Mouse (Mus musculus) liver, postnatal 0 days (tissue): Measurements from ENCODE around the gene Rhoj. TPM values are rescaled to one million over a fixed set of nuclear protein-coding genes. Genes with fewer than 3 reads are reported as not detected.
A peak's percentile ranks its signal among the peaks of the same experiment; 100 is the strongest.
"Not testable (repeated sequence)": the region's sequence is repeated elsewhere in the genome, so short reads cannot be mapped to it uniquely, and the experiment has no call there.

Experiments
- ATAC-seq: fragments of 200-750 bp; cut with Nextera tagmentation; 2 replicates; pipeline ENCODE4 v1.8.0; 2017; ENCODE audit warnings: mild to moderate bottlenecking, moderate library complexity
- DNase-seq: peaks from one replicate; pipeline ENCODE4 v3.0.0-alpha.2; 2016
- H3K27ac ChIP-seq: fragments of 300-500 bp; sonication (generic); 2 replicates; pipeline ENCODE4 v1.5.1; 2014; ENCODE audit warnings: antibody characterized with exemption, moderate library complexity, mild to moderate bottlenecking, low read depth
- H3K27me3 ChIP-seq: fragments of 300-500 bp; sonication (generic); 2 replicates; pipeline ENCODE4 v1.6.1; 2014; ENCODE audit warnings: low read length, control low read depth, mixed read lengths; ENCODE audit not compliant: insufficient read depth
- H3K36me3 ChIP-seq: fragments of 300-500 bp; sonication (generic); replicated peaks from 2 replicates; pipeline ENCODE4 v1.6.1; 2014; ENCODE audit warnings: mild to moderate bottlenecking, control low read depth, low read length, moderate library complexity, mixed read lengths; ENCODE audit not compliant: insufficient read depth
- H3K4me1 ChIP-seq: fragments of 300-500 bp; sonication (generic); 2 replicates; pipeline ENCODE4 v1.6.1; 2014; ENCODE audit warnings: antibody characterized with exemption, mild to moderate bottlenecking, control low read depth; ENCODE audit not compliant: insufficient read depth
- H3K4me2 ChIP-seq: fragments of 300-500 bp; sonication (generic); 2 replicates; pipeline ENCODE4 v1.6.1; 2014; ENCODE audit warnings: low read depth, mild to moderate bottlenecking, low read length, moderate library complexity, mixed read lengths
- H3K4me3 ChIP-seq: fragments of 300-500 bp; sonication (generic); 2 replicates; pipeline ENCODE4 v1.5.1; 2014; ENCODE audit warnings: low read depth, low read length
- H3K9ac ChIP-seq: fragments of 300-500 bp; sonication (generic); replicated peaks from 2 replicates; pipeline ENCODE4 v1.6.1; 2014; ENCODE audit warnings: mild to moderate bottlenecking, moderate library complexity
- H3K9me3 ChIP-seq: fragments of 300-500 bp; sonication (generic); 2 replicates; pipeline ENCODE4 v1.6.1; 2016; ENCODE audit warnings: mild to moderate bottlenecking, control low read depth, low read length, mixed read lengths
- CTCF ChIP-seq: sonication (generic); IDR thresholded peaks from 2 replicates; pipeline ENCODE4 v1.5.1; 2016; ENCODE audit warnings: antibody characterized with exemption, low read depth
- EP300 ChIP-seq: IDR thresholded peaks from 2 replicates; pipeline ENCODE4 v1.6.1; 2016; ENCODE audit warnings: antibody characterized with exemption, low read depth, mild to moderate bottlenecking
- WGBS: fragments of 180-500 bp; shearing (Covaris S2); extraction: QIAGEN DNeasy Blood & Tissue Kit; methylation state at CpG from one replicate; pipeline ENCODE4 v1.1.7; 2014; ENCODE audit not compliant: insufficient replicate concordance; 5-methylcytosine and 5-hydroxymethylcytosine counted together
- polyA plus RNA-seq: library from polyadenylated mRNA; unstranded; fragments of >200 nt; fragmentation: Nextera tagmentation; extraction: Ambion mirVana; gene quantifications from 2 replicates; pipeline ENCODE4 v1.2.1, GENCODE M21; 2015

Rhoj gene
- polyA plus RNA-seq, 1 experiment from 2014 or later: 6.8 TPM

DNA sequence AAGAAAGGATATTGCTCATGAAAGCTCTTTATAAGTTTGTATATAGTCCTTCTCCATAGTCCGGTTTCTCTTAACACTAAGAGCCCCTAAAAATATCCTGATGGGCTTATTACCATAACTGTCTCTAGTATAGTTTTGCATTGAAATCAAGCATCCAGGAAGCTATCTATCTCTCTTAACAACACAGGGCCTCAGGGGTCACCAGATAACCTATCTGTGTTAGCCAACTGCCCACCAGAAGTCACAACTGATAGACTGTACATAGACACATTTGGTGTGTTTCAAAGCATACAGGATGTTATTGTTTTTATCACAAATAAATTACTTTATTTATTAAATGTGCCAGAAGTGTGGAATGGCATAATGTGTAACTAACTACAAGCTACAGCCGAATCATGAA, 21.1 kb downstream of the Rhoj start:
- no peak for ATAC-seq

DNA sequence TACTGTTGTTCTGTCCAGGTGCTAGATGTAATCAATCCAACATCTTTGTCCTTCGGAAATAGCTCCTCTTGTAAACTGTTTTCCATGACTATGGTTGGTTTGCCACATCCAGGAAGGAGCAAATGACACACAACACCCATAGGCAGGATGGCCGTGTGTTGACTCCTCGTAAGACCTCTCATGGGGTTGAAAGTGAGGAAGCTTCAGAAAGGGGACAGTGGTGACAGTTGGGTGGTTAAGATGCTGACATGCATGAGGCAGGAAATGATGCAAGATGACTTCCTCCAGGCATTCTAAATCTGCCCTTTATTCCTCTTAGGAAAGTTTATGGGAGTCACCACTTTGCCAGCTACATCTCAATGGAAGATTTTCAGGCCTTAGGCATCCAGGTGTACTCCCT, 31.8 kb downstream of the Rhoj start:
- WGBS: 58% methylated on average over 3 of the region's 3 CpGs
- ATAC-seq: no peak
- Histone ChIP-seq H3K4me1 (no peaks in the 10 kb centered on the region), H3K27ac (no peak overlapping the region), H3K9ac (no peak overlapping the region), H3K36me3 (no peaks in the 10 kb centered on the region), H3K4me2 (no peak overlapping the region), H3K27me3 (no peaks in the 10 kb centered on the region), H3K4me3 (no peak overlapping the region), H3K9me3 (no peaks in the 10 kb centered on the region)
- no peak for DNase-seq
- TF ChIP-seq EP300: no peak
- no peak for TF ChIP-seq CTCF

More for the DNA sequence above, 21.1 kb downstream of the Rhoj start:
- H3K27ac ChIP-seq: no peak overlapping the region
- no peaks in the 10 kb centered on the region for H3K4me1 ChIP-seq
- H3K36me3 ChIP-seq: no peaks in the 10 kb centered on the region
- WGBS: 57% methylated on average over 2 of the region's 2 CpGs
- H3K27me3 ChIP-seq: no peaks in the 10 kb centered on the region
- H3K4me2 ChIP-seq: no peak overlapping the region
- no peaks in the 10 kb centered on the region for H3K9me3 ChIP-seq
- H3K9ac ChIP-seq: no peak overlapping the region
- H3K4me3 ChIP-seq: no peak overlapping the region
- DNase-seq: no peak
- no peak for TF ChIP-seq CTCF
- peak; percentile 56 for TF ChIP-seq EP300

DNA sequence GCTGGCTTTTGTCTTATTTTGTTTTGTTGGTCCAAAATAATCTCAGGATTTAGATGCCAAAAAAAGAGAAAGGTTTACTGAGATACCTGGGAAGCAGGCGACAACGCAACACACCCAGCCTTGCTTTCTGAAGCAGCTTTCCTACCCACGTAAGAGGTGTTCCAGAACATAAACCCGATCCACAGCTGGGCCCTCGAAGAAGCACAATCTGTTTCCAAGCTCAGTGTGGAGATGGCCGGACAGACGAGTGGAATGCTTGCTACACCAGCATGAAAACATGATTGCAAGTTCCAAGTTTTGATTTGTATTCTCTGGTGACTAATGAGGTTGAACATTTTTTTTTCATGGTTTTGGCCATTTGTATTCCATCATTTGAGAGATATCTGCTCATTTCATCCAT, 32.2 kb downstream of the Rhoj start:
- DNase-seq (no peak), ATAC-seq (no peak)
- Histone ChIP-seq H3K36me3 (no peaks in the 10 kb centered on the region), H3K9me3 (no peaks in the 10 kb centered on the region), H3K27me3 (no peaks in the 10 kb centered on the region), H3K4me2 (no peak overlapping the region), H3K27ac (no peak overlapping the region), H3K4me1 (no peaks in the 10 kb centered on the region), H3K9ac (no peak overlapping the region), H3K4me3 (no peak overlapping the region)
- no peak for TF ChIP-seq CTCF
- 81% methylated on average over 7 of the region's 7 CpGs for WGBS

DNA sequence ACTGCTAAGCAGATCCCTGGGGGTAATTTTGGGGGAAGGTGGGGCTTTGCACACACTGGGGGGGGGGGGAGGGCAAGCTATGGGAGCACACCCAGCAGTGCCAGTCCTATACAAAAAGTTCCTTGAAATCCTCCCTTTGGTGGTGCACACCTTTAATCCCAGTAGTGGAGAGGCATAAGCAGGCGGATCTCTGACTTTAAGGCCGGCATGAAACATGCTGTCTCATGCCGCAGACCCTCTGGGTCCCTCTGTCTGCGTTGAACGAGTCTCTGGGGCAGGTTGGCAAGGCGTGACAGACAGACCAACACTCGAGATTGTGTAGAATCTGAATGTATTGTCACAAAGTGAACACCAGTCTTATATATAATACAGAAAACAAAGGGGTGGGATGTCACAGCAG, 40.4 kb downstream of the Rhoj start:
- no peaks in the 10 kb centered on the region for H3K27me3 ChIP-seq
- DNase-seq (no peak), ATAC-seq (no peak)
- H3K4me2 ChIP-seq: no peak overlapping the region
- no peaks in the 10 kb centered on the region for H3K4me1 ChIP-seq
- H3K27ac ChIP-seq: no peak overlapping the region
- H3K9ac ChIP-seq: no peak overlapping the region
- no peaks in the 10 kb centered on the region for H3K9me3 ChIP-seq
- WGBS: 65% methylated on average over 7 of the region's 7 CpGs
- H3K36me3 ChIP-seq: no peaks in the 10 kb centered on the region
- TF ChIP-seq EP300 (no peak), CTCF (no peak)
- no peak overlapping the region for H3K4me3 ChIP-seq

DNA sequence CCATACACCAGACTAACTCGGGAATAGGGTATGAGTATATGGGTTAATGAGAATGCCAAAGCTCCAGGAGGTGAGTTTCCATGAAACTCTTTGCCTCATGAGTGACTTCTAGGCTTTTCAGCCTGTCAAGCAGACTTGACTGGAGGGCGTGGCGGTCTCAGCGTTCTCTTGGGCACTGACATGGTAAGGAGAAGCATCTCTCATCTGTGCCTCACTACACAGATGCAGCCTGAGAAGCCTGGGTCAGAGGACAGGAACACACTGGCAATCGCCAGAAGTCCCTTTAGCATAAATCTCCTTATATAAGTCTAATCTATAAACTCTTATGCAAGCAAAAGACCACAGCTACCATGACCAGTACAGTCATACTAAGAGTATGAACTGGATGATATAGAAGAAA, 41.4 kb downstream of the Rhoj start:
- H3K9ac ChIP-seq, H3K36me3 ChIP-seq, H3K9me3 ChIP-seq, DNase-seq, H3K4me2 ChIP-seq, H3K27me3 ChIP-seq, H3K4me1 ChIP-seq, H3K27ac ChIP-seq, ATAC-seq, H3K4me3 ChIP-seq: not testable (repeated sequence)
- WGBS: 72% methylated on average over 5 of the region's 5 CpGs

DNA sequence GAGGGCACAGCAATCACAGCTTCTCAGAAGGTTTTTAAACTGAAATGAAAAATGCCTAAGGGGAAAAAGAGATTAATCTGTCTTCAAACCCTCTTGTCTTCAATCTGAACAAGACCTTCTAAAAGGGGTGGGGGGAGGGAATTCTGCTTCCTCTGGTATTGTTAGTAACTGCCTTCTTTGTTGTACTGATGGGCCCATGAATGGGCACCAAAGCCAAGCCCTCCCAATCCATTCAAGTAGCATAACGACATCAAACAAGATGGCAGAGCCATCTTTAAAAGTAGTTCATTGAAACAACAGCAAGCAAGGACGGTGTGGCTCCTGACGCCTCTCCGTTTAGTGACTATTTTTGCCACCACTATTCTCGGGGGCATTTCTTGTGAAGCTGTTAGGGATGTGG, 42.6 kb downstream of the Rhoj start:
- no peak overlapping the region for H3K4me3 ChIP-seq
- H3K27ac ChIP-seq: no peak overlapping the region
- no peak overlapping the region for H3K9ac ChIP-seq
- no peak for TF ChIP-seq EP300
- TF ChIP-seq CTCF: no peak
- no peaks in the 10 kb centered on the region for H3K4me1 ChIP-seq
- no peak for DNase-seq
- H3K27me3 ChIP-seq: no peaks in the 10 kb centered on the region
- whole genome bisulfite sequencing: 85% methylated on average over 5 of the region's 5 CpGs
- no peaks in the 10 kb centered on the region for H3K9me3 ChIP-seq
- no peak for ATAC-seq
- no peaks in the 10 kb centered on the region for H3K36me3 ChIP-seq
- no peak overlapping the region for H3K4me2 ChIP-seq

DNA sequence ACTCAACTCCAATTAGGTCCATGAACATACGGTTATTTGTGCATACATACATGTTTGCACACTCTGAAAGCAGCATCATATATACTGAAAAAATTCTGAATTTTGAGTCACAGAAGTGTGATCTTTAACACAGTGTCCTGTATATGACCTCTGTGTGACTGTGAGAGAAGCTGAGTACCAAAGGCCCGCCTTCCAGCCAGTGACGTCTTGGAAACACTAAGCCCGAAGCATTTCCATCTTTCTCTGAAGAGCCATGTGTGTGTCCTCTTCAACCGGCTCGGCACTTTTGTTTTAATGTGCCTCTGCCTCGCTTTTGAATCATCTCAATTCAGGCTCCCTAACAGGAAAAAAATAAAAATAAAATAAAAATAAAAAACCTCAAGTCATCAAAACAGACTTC, 43.7 kb downstream of the Rhoj start:
- 73% methylated on average over 7 of the region's 7 CpGs for WGBS
- Histone ChIP-seq H3K36me3 (no peaks in the 10 kb centered on the region), H3K4me1 (no peaks in the 10 kb centered on the region), H3K27ac (no peak overlapping the region), H3K27me3 (no peaks in the 10 kb centered on the region), H3K4me2 (no peak overlapping the region), H3K9ac (no peak overlapping the region), H3K9me3 (no peaks in the 10 kb centered on the region), H3K4me3 (no peak overlapping the region)
- ATAC-seq: no peak
- DNase-seq: no peak
- TF ChIP-seq EP300 (no peak), CTCF (no peak)
